Mouse (Mus musculus) liver, embryonic 14.5 days (tissue): Measurements from ENCODE around the gene Gm6890. TPM values are rescaled to one million over a fixed set of nuclear protein-coding genes. Genes with fewer than 3 reads are reported as not detected.
"Not testable (repeated sequence)": the region's sequence is repeated elsewhere in the genome, so short reads cannot be mapped to it uniquely, and the experiment has no call there.

ENCODE experiments used
- ATAC-seq: fragments of 200-750 bp; cut with Nextera tagmentation; 2 replicates; pipeline ENCODE4 v1.8.0; 2017; ENCODE audit warnings: moderate number of reproducible peaks, mild to moderate bottlenecking, moderate library complexity; ENCODE audit not compliant: insufficient read depth
- DNase-seq, 3 experiments: peaks; one replicate each; pipeline ENCODE4 v3.0.0-alpha.2; 2012 to 2013; ENCODE audit warnings: low read depth in 3 of 3, low spot score in 3 of 3
- H3K27ac ChIP-seq: fragments of 300-500 bp; sonication (generic); 2 replicates; pipeline ENCODE4 v1.5.1; 2014; ENCODE audit warnings: moderate library complexity, mild to moderate bottlenecking, control low read depth, inconsistent platforms
- H3K27me3 ChIP-seq: fragments of 300-500 bp; sonication (generic); 2 replicates; pipeline ENCODE4 v1.6.1; 2014; ENCODE audit warnings: mild to moderate bottlenecking, low read length, moderate library complexity; ENCODE audit not compliant: control insufficient read depth, insufficient read depth
- H3K36me3 ChIP-seq: fragments of 300-500 bp; sonication (generic); replicated peaks from 2 replicates; pipeline ENCODE4 v1.6.1; 2014; ENCODE audit warnings: low read depth; ENCODE audit not compliant: control insufficient read depth, insufficient read depth
- H3K4me1 ChIP-seq, 2 experiments: fragments of 200-500 bp in 1 of 2; fragments of 300-500 bp in 1 of 2; sonication (generic) in 1 of 2; replicated peaks; 2 replicates each; pipeline ENCODE4 v1.6.1; 2012 to 2014; ENCODE audit warnings: antibody characterized with exemption in 1 of 2, inconsistent platforms in 1 of 2, low read length in 1 of 2; ENCODE audit not compliant: control insufficient read depth in 2 of 2, insufficient read depth in 2 of 2
- H3K4me2 ChIP-seq: fragments of 300-500 bp; sonication (generic); 2 replicates; pipeline ENCODE4 v1.6.1; 2014; ENCODE audit warnings: low read depth, mild to moderate bottlenecking, control low read depth, moderate library complexity
- H3K4me3 ChIP-seq, 2 experiments: fragments of 200-500 bp in 1 of 2; fragments of 300-500 bp in 1 of 2; sonication (generic) in 1 of 2; 2 replicates each; pipeline ENCODE4 v1.5.1; 2012 to 2014; ENCODE audit warnings: low read depth in 2 of 2, low read length in 2 of 2, mild to moderate bottlenecking in 2 of 2, control low read depth in 1 of 2, inconsistent platforms in 1 of 2, moderate library complexity in 1 of 2; ENCODE audit not compliant: insufficient read depth in 1 of 2
- H3K9ac ChIP-seq: fragments of 300-500 bp; sonication (generic); replicated peaks from 2 replicates; pipeline ENCODE4 v1.6.1; 2014; ENCODE audit warnings: mild to moderate bottlenecking, control low read depth, moderate library complexity
- H3K9me3 ChIP-seq: fragments of 300-500 bp; sonication (generic); 2 replicates; pipeline ENCODE4 v1.6.1; 2016; ENCODE audit warnings: low read length, mixed read lengths; ENCODE audit not compliant: control insufficient read depth
- WGBS: fragments of 180-500 bp; shearing (Covaris S2); extraction: QIAGEN DNeasy Blood & Tissue Kit; methylation state at CpG from one replicate; pipeline ENCODE4 v1.1.7; 2014; ENCODE audit not compliant: insufficient replicate concordance; 5-methylcytosine and 5-hydroxymethylcytosine counted together
- polyA plus RNA-seq, 2 experiments: library from polyadenylated mRNA; depleted of rRNA in 1 of 2; stranded (reverse) in 1 of 2; unstranded in 1 of 2; fragments of >200 nt; fragmentation: Nextera tagmentation in 1 of 2; extraction: Ambion mirVana in 1 of 2; gene quantifications; 2 replicates each; pipeline versions ENCODE4 v1.2.1 to v1.2.3; 2012 to 2014

The Gm6890 gene
- not detected in 2 replicates for polyA plus RNA-seq (2012; rRNA removed)
- polyA plus RNA-seq (2014; fragmentation: Nextera tagmentation; extraction: Ambion mirVana) = not detected in 2 replicates

DNA sequence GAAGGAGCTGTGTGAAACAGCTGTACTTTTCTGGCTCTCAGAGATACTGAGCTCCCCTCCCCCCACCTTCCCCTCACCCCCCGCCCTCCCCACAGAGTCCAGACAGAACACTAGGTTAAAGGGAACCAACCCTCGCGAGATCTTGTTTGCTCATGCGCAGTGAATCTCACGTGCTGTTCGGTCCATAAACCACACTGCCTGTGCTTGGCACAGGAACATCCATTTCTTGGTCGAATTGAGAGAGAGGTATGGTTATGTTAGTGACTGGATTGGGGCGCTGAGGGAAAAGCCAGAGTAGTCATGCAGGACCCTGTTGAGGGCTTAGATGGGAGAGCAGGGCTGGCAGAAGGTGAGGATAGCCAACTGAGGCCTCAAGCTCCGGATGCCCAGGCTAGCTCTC, at the start of gene Gm6890:
Gene Gm6890 (plus strand): TSS at position 301 of the 400 bp plus-strand sequence.
- DNase-seq, H3K27ac ChIP-seq, H3K4me2 ChIP-seq, H3K36me3 ChIP-seq, H3K4me1 ChIP-seq, H3K27me3 ChIP-seq, H3K4me3 ChIP-seq, H3K9me3 ChIP-seq, H3K9ac ChIP-seq, ATAC-seq: not testable (repeated sequence)
- WGBS = 77% methylated on average over 8 of the region's 9 CpGs

DNA sequence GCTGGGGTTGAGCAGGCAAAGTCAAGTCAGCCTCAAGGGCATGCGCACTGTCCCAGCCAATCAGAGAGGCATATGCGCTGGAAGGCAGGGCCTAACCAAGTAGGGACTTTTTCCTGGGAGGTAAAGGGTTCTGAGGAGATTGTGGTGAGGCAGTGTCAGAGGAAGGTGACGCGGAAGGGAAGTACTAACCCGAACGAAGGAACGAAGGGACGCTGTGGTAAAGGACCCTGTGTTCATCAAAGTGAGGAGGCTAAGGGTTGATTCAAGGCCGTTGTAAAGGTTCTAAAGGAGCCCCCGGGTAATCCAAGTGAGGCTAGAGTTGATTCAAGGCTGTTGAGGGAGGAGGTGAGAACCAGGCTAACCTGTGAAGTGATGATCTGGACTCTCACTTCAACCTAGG, 14.5 kb upstream of the Gm6890 start:
- not testable (repeated sequence) for H3K4me1 ChIP-seq, H3K27ac ChIP-seq, H3K4me3 ChIP-seq, H3K9me3 ChIP-seq, H3K27me3 ChIP-seq, H3K9ac ChIP-seq, DNase-seq, H3K4me2 ChIP-seq, H3K36me3 ChIP-seq, ATAC-seq
- WGBS = 84% methylated on average over 2 of the region's 10 CpGs

DNA sequence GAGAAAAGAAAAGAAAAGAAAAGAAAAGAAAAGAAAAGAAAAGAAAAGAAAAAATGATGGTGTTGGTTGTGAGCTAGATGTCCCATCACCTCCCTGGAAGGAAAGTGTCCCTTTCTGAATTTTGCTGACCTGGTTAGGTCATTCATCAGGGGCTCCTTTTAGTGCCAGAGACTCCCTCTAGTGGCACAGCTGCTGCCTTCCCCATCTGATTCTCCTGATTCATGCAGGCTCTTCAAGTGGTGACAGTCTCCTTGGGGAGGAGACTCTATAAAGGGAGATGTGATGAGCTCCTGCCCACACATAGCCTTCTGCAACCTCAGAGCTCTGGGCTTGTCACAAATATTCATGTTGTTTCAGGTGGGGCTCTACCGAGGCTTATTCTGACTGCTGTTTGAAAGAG, 30.0 kb downstream of the Gm6890 start:
- not testable (repeated sequence) for H3K9me3 ChIP-seq, H3K36me3 ChIP-seq, H3K27ac ChIP-seq, H3K4me2 ChIP-seq, H3K4me1 ChIP-seq, DNase-seq, H3K9ac ChIP-seq, H3K27me3 ChIP-seq, H3K4me3 ChIP-seq, ATAC-seq
- no CpG with 5 or more reads among the region's 1 CpGs for WGBS

Other genes with a start within 250 kb of the Gm6890 start
- not detected in 2 replicates for gene Olfr1326-ps1, start 166.0 kb upstream of the Gm6890 start, polyA plus RNA-seq (2012; rRNA removed)
- gene Olfr1326-ps1, start 166.0 kb upstream of the Gm6890 start, polyA plus RNA-seq (2014; fragmentation: Nextera tagmentation; extraction: Ambion mirVana) = not detected in 2 replicates
- not detected in 2 replicates for gene Olfr1325, start 148.2 kb upstream of the Gm6890 start, polyA plus RNA-seq (2012; rRNA removed)
- gene Olfr1325, start 148.2 kb upstream of the Gm6890 start, polyA plus RNA-seq (2014; fragmentation: Nextera tagmentation; extraction: Ambion mirVana) = not detected in 2 replicates
- not detected in 2 replicates for gene Gm5640, start 95.3 kb upstream of the Gm6890 start, polyA plus RNA-seq (2012; rRNA removed)
- gene Gm5640, start 95.3 kb upstream of the Gm6890 start, polyA plus RNA-seq (2014; fragmentation: Nextera tagmentation; extraction: Ambion mirVana) = not detected in 2 replicates
- gene Gm5936, start 96.3 kb downstream of the Gm6890 start, polyA plus RNA-seq (2012; rRNA removed) = not detected in 2 replicates
- gene Gm5936, start 96.3 kb downstream of the Gm6890 start, polyA plus RNA-seq (2014; fragmentation: Nextera tagmentation; extraction: Ambion mirVana) = not detected in 2 replicates